Mouse (Mus musculus) left cerebral cortex, adult 2 months (tissue): ENCODE data around the gene Tank. TPM values are rescaled to one million over a fixed set of nuclear protein-coding genes. Genes with fewer than 3 reads are reported as not detected.

Experiments used
- DNase-seq, 2 experiments: peaks; one replicate each; pipeline ENCODE4 v3.0.0; 2021 to 2022; ENCODE audit warnings: low spot score in 2 of 2, mixed read lengths in 1 of 2; ENCODE audit errors: extremely low spot score in 1 of 2
- H3K27ac ChIP-seq: fragments of 200-600 bp; 2 replicates; pipeline ENCODE4 v1.8.1; 2022
- H3K4me3 ChIP-seq: fragments of 200-600 bp; 2 replicates; pipeline ENCODE4 v1.8.1; 2022
- CTCF ChIP-seq: fragments of 200-600 bp; IDR thresholded peaks from 2 replicates; pipeline ENCODE4 v1.8.1; 2022; ENCODE audit warnings: antibody characterized with exemption, mild to moderate bottlenecking, moderate library complexity
- intact Hi-C: fragments of 180-260 bp; cut with DNase I; formaldehyde crosslinking; loops from one replicate; pipeline ENCODE4 v1.15.1; 2025
- total RNA-seq, 2 experiments: library from RNA; stranded (reverse); gene quantifications; 2 replicates each; pipeline ENCODE4 v1.2.3; 2021

Tank gene
- total RNA-seq, 2 experiments from 2014 or later = 26.2 to 32.1 TPM

DNA sequence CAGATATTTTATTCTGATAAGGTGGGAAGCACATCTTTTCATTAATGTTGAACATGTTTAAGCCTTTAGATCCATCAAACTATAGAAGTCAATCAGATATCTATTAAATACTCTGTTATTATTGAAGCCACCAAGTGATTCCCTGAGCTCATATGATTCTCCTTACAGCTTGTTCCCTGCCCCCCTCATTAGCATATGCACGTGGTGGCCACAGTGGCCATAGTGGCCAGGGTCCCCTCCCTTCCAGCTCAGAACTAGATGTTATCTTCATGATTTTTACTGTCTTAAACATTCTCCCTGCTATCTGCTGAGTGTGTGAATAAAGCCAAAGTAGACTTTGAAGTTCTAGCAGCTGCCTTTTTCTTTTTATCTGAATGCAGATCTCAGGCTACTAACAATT, 17.3 kb upstream of the Tank start:
- no peak overlapping the region for H3K27ac ChIP-seq
- intact Hi-C loops = no loop called here
- no peak for TF ChIP-seq CTCF
- no peak overlapping the region for H3K4me3 ChIP-seq
- no peak for DNase-seq

GRCm38 (mm10) chr2:61563202-61563601, 15.2 kb upstream of the Tank start:
- no peak for TF ChIP-seq CTCF
- H3K27ac ChIP-seq = no peak overlapping the region
- no peak overlapping the region for H3K4me3 ChIP-seq
- intact Hi-C loops = no loop called here
- no peak for DNase-seq

DNA sequence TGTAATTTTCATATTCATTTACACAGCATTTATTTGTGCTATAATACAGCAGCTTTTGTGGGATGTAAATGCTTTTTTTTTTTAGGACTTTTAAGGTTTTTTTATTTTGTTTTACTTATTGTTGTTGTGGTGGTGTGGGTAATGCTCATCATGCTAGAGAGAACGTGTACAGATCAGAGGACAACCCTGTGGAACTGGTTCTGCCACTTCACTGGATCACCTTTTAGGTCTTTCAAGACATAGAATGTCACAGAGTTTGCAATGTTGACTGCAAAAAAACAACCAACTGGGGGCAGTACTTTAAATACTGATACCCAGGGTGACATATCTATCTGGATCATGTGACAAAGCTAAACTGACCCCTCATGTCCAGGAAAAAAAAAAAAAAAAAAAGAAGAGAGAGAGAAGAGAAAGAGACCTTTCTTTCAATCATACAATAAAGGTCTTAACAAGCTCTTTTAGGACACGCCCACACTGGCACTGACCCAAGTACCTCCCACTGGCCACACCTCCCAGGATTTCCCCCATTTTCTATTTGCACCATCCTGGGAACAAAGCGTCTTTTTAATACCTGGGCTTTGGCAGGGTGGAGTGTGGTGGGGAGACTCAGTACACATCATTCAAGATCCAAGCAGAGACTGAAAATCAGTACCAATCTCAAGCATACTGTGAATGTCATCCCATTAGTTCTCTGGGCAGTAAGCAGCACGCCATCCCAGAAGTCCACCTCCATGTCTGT, 11.2 kb upstream of the Tank start:
- Histone ChIP-seq H3K27ac (no peak overlapping the region), H3K4me3 (no peak overlapping the region)
- no peak for TF ChIP-seq CTCF
- intact Hi-C loops = no loop called here
- no peak for DNase-seq

- Histone ChIP-seq H3K4me3 (no peak overlapping the region), H3K27ac (no peak overlapping the region)
- TF ChIP-seq CTCF = no peak
- DNase-seq = no peak
- intact Hi-C loops = no loop called here
Observed at GRCm38 (mm10) chr2:61569181-61569580, 9.2 kb upstream of the Tank start.

- Histone ChIP-seq H3K4me3 (no peak overlapping the region), H3K27ac (no peak overlapping the region)
- TF ChIP-seq CTCF = no peak
- DNase-seq = no peak
- intact Hi-C loops = no loop called here
Observed at GRCm38 (mm10) chr2:61571343-61571955, 6.9 kb upstream of the Tank start.

DNA sequence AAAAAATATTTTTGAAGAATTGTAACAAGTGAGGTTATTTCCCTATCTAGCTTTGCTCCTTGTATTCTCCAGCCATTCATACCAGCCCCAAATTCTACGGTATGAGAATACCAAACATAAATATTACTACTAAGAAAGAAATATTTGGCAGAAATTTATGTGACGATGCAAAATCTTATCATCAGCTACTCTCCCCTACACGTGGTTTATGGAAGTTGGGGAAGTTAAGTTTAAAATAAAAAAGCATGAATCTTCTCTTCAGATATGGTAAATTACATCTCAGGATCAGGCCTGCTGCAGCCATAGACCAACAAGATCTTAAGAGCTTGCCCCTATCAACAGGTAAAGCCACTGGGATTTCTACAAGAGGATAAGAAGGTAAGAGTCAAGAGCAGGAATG, 1.9 kb upstream of the Tank start:
- Histone ChIP-seq H3K4me3 (no peak overlapping the region), H3K27ac (no peak overlapping the region)
- no peak for TF ChIP-seq CTCF
- no peak for DNase-seq
- intact Hi-C loops = no loop called here

GRCm38 (mm10) chr2:61576928-61577695, 1.3 kb upstream of the Tank start:
- intact Hi-C loops = no loop called here
- Histone ChIP-seq H3K4me3 (no peak overlapping the region), H3K27ac (no peak overlapping the region)
- DNase-seq = no peak
- no peak for TF ChIP-seq CTCF

GRCm38 (mm10) chr2:61577696-61578062, 706 bp upstream of the Tank start:
- H3K4me3 ChIP-seq = no peak overlapping the region
- no peak for DNase-seq
- TF ChIP-seq CTCF = no peak
- intact Hi-C loops = no loop called here
- H3K27ac ChIP-seq = no peak overlapping the region

DNA sequence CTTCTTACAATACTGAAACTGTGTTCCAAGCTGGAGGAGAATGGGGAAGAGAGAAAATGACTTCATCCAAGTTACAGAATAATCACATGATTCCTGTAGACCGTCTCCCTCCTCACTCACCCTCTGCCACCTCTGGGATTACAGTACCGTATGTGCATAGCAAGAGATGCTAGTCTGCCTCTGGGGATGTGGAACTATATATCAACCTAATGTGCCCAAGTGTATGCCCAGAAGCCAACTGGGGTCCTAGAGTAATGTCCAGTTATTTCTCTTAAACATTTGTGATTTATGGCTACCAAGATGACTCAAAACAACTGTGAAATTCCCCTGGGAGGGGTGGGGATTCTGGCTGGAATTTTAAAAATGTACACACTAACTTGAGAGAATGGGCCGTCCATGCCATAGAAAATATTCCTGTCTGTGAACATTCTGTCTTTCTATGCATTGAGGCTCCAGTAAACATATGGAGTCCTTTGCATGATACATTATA, 1.2 kb downstream of the Tank start:
- DNase-seq = no peak
- TF ChIP-seq CTCF = no peak
- intact Hi-C loops = no loop called here
- Histone ChIP-seq H3K4me3 (no peak overlapping the region), H3K27ac (no peak overlapping the region)

- Histone ChIP-seq H3K27ac (no peak overlapping the region), H3K4me3 (no peak overlapping the region)
- DNase-seq = no peak
- TF ChIP-seq CTCF = no peak
- intact Hi-C loops = no loop called here
Observed at GRCm38 (mm10) chr2:61580091-61580490, 1.7 kb downstream of the Tank start.

GRCm38 (mm10) chr2:61580555-61581080, 2.2 kb downstream of the Tank start:
- Histone ChIP-seq H3K27ac (no peak overlapping the region), H3K4me3 (no peak overlapping the region)
- no peak for DNase-seq
- no peak for TF ChIP-seq CTCF
- intact Hi-C loops = no loop called here
